Mouse (Mus musculus) erythroblast, embryonic 14.5 days (primary cell): Measurements from ENCODE around the gene Rasgrp4.

Experiments
- GATA1 ChIP-seq: IDR thresholded peaks from 2 replicates; pipeline ENCODE4 v1.6.1; 2012; ENCODE audit warnings: low read length, inconsistent platforms, mixed read lengths
- TAL1 ChIP-seq: IDR thresholded peaks from 3 replicates; pipeline ENCODE4 v1.6.1; 2012; ENCODE audit warnings: low read length, inconsistent platforms, mixed read lengths

- TF ChIP-seq GATA1 (no peak), TAL1 (no peak)
These were observed 36.3 kb downstream of the Rasgrp4 start for GRCm38 (mm10) chr7:29170755-29171561.
